18 mouse cellular contexts compared by ENCODE assay signal in genomic region chr2:71805611-71806567, GRCm38 (mm10).
DNase-seq lines count a peak whose midpoint lies in the region; ATAC-seq and TF ChIP-seq lines count a peak whose summit lies in the region.
"Had no signal": no experiment of that assay in that cellular context is flagged by ENCODE, and none has a peak within 500 bp of the region (broad histone marks: within the 10 kb centered on the region; RNA-seq: fewer than 3 reads in every experiment).

No protein-coding gene starts in this region.

- no peak for ATAC-seq in kidney, postnatal 0 days (replicated peaks; ENCODE audit: low FRiP score, low read depth)
- peak; percentile 54 for ATAC-seq in stomach, embryonic 14.5 days (ENCODE audit: insufficient number of reproducible peaks, insufficient read depth, low FRiP score, low read depth)

- H3K9ac ChIP-seq in kidney, postnatal 0 days (ENCODE audit: low read depth, low read length): no peak overlapping the region
- H3K9ac ChIP-seq in stomach, embryonic 14.5 days (replicated peaks; ENCODE audit: low read depth, low read length): no peak overlapping the region
- H3K9ac ChIP-seq: embryonic facial prominence, embryonic 13.5 days; hindbrain, embryonic 12.5 days; limb, embryonic 13.5 days; liver, embryonic 15.5 days; neural tube, embryonic 12.5 days had no signal

- H3K4me2 ChIP-seq in kidney, postnatal 0 days (ENCODE audit: low read length): no peak overlapping the region
- no peak overlapping the region for H3K4me2 ChIP-seq in stomach, embryonic 14.5 days (replicated peaks; ENCODE audit: low read depth, low read length)
- H3K4me2 ChIP-seq: embryonic facial prominence, embryonic 13.5 days; hindbrain, embryonic 12.5 days; limb, embryonic 13.5 days; liver, embryonic 15.5 days; neural tube, embryonic 12.5 days had no signal

- DNase-seq in kidney, postnatal 0 days (ENCODE audit: low spot score): no peak
- DNase-seq in kidney, postnatal 25 days: no peak
- DNase-seq in ES-CJ7 (ENCODE audit: low read depth, low spot score): peak; percentile 65
- no peak for DNase-seq in layer of hippocampus, adult 9-11 months
- DNase-seq in embryonic facial prominence, embryonic 10.5 days (ENCODE audit: low spot score): no peak
- DNase-seq: adrenal gland, postnatal 36 days; cerebellum, adult 8-10 months; gastrocnemius, adult 2 months; lung, postnatal 14 days; right cerebral cortex, postnatal 14 days; thymus, adult 18-20 months had no signal

- 69% methylated on average over 11 of the region's 11 CpGs for WGBS in kidney, postnatal 0 days
- WGBS in stomach, embryonic 14.5 days: 57% methylated on average over 11 of the region's 11 CpGs
- WGBS in embryonic facial prominence, embryonic 10.5 days: 71% methylated on average over 11 of the region's 11 CpGs

- H3K27ac ChIP-seq in kidney, postnatal 0 days: peak overlapping the region; percentile 48
- peak overlapping the region; percentile 8 for H3K27ac ChIP-seq in brown adipose tissue, adult 24 weeks (replicated peaks; ENCODE audit: low read depth, low read length)
- H3K27ac ChIP-seq in stomach, embryonic 14.5 days (ENCODE audit: low read length): peak overlapping the region; percentile 39; the same call in 1 of the 2 replicates
- no peak overlapping the region for H3K27ac ChIP-seq in embryonic facial prominence, embryonic 10.5 days (replicated peaks)
- H3K27ac ChIP-seq: embryonic facial prominence, embryonic 13.5 days; gastrocnemius, adult 2 months; hindbrain, embryonic 12.5 days; limb, embryonic 13.5 days; liver, embryonic 15.5 days; neural tube, embryonic 12.5 days had no signal

- no peaks in the 10 kb centered on the region for H3K27me3 ChIP-seq in kidney, postnatal 0 days (ENCODE audit: insufficient read depth, low read length)
- H3K27me3 ChIP-seq in stomach, embryonic 14.5 days (ENCODE audit: control insufficient read depth, insufficient read depth, low read length): no peaks in the 10 kb centered on the region
- no peaks in the 10 kb centered on the region for H3K27me3 ChIP-seq in embryonic facial prominence, embryonic 10.5 days (replicated peaks; ENCODE audit: low read depth, poor library complexity, severe bottlenecking)
- H3K27me3 ChIP-seq: embryonic facial prominence, embryonic 13.5 days; hindbrain, embryonic 12.5 days; limb, embryonic 13.5 days; liver, embryonic 15.5 days; neural tube, embryonic 12.5 days had no signal

- H3K4me1 ChIP-seq in kidney, postnatal 0 days (replicated peaks; ENCODE audit: insufficient read depth, low read length): peaks cover 4% of the 10 kb centered on the region; the same call in 1 of the 2 replicates
- peaks cover 47% of the 10 kb centered on the region for H3K4me1 ChIP-seq in brown adipose tissue, adult 24 weeks (ENCODE audit: control insufficient read depth, insufficient read depth, insufficient read length, low read length)
- peaks cover 13% of the 10 kb centered on the region; the same call in 1 of the 2 replicates for H3K4me1 ChIP-seq in stomach, embryonic 14.5 days (ENCODE audit: control insufficient read depth, insufficient read depth, low read length)
- peaks cover 40% of the 10 kb centered on the region for H3K4me1 ChIP-seq in embryonic facial prominence, embryonic 10.5 days
- H3K4me1 ChIP-seq: neural tube, embryonic 12.5 days had no signal

- H3K9me3 ChIP-seq in kidney, postnatal 0 days (replicated peaks; ENCODE audit: low read length): no peaks in the 10 kb centered on the region
- H3K9me3 ChIP-seq in stomach, embryonic 14.5 days (ENCODE audit: control insufficient read depth, low read depth, low read length): no peaks in the 10 kb centered on the region
- no peaks in the 10 kb centered on the region for H3K9me3 ChIP-seq in embryonic facial prominence, embryonic 10.5 days
- H3K9me3 ChIP-seq: embryonic facial prominence, embryonic 13.5 days; hindbrain, embryonic 12.5 days; limb, embryonic 13.5 days; liver, embryonic 15.5 days; neural tube, embryonic 12.5 days had no signal

- no peaks in the 10 kb centered on the region for H3K36me3 ChIP-seq in kidney, postnatal 0 days (ENCODE audit: insufficient read depth, low read length)
- no peaks in the 10 kb centered on the region for H3K36me3 ChIP-seq in stomach, embryonic 14.5 days (ENCODE audit: control insufficient read depth, insufficient read depth, low read length)
- H3K36me3 ChIP-seq in embryonic facial prominence, embryonic 10.5 days (replicated peaks): no peaks in the 10 kb centered on the region
- H3K36me3 ChIP-seq: embryonic facial prominence, embryonic 13.5 days; hindbrain, embryonic 12.5 days; limb, embryonic 13.5 days; liver, embryonic 15.5 days; neural tube, embryonic 12.5 days had no signal

- no peak for TF ChIP-seq CTCF in kidney, postnatal 0 days (IDR thresholded peaks at IDR 0.05; ENCODE audit: low read depth)

- H3K4me3 ChIP-seq in kidney, postnatal 0 days (replicated peaks; ENCODE audit: low read depth, low read length): no peak overlapping the region
- no peak overlapping the region for H3K4me3 ChIP-seq in brown adipose tissue, adult 24 weeks (ENCODE audit: insufficient read depth, low read depth, low read length)
- no peak overlapping the region for H3K4me3 ChIP-seq in stomach, embryonic 14.5 days (ENCODE audit: low read depth, low read length)
- H3K4me3 ChIP-seq in embryonic facial prominence, embryonic 10.5 days: no peak overlapping the region
- H3K4me3 ChIP-seq: embryonic facial prominence, embryonic 13.5 days; gastrocnemius, adult 2 months; hindbrain, embryonic 12.5 days; limb, embryonic 13.5 days; liver, embryonic 15.5 days; neural tube, embryonic 12.5 days had no signal
